Mouse (Mus musculus) E14TG2a.4 (cell line): ENCODE data around the gene Ddx28.

Experiments
- H3K27me3 ChIP-seq: 2 replicates; pipeline ENCODE4 v1.6.1; 2014; ENCODE audit warnings: low read length, control low read depth; ENCODE audit not compliant: insufficient read depth
- H3K36me3 ChIP-seq: 2 replicates; pipeline ENCODE4 v1.6.1; 2014; ENCODE audit warnings: low read length, control low read depth; ENCODE audit not compliant: insufficient read depth
- H3K4me1 ChIP-seq: replicated peaks from 2 replicates; pipeline ENCODE4 v1.6.1; 2014; ENCODE audit warnings: low read depth, low read length, control low read depth
- H3K4me3 ChIP-seq: replicated peaks from 2 replicates; pipeline ENCODE4 v1.5.1; 2014; ENCODE audit warnings: mild to moderate bottlenecking, low read length
- H3K9me3 ChIP-seq: 2 replicates; pipeline ENCODE4 v1.6.1; 2014; ENCODE audit warnings: low read length, control low read depth
- CTCF ChIP-seq: conservative IDR thresholded peaks from 2 replicates; pipeline ENCODE4 v1.5.1; 2014; ENCODE audit warnings: low read length
- NANOG ChIP-seq: IDR thresholded peaks from 2 replicates; pipeline ENCODE4 v1.6.1; 2014; ENCODE audit warnings: borderline replicate concordance, low read length, mixed read lengths
- POU5F1 ChIP-seq: IDR thresholded peaks from 2 replicates; pipeline ENCODE4 v1.6.1; 2014; ENCODE audit warnings: low read length, borderline replicate concordance

The Ddx28 gene

DNA sequence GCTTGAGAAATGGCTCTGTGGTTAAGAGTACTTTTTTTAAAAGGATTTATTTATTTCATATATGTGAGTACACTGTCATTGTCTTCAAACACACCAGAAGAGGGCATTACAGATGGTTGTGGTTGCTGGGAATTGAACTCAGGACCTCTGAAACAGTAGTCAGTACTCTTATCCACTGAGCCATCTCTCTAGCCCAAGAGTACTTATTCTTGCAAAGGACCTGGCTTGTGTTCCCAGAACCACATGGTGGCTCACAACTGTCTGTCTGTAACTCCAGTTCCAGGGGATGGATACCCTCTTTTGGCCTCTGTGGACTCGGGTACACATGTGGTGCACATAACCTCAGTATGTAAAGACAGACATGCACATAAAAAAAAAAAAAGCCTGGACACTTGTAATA, 42.3 kb downstream of the Ddx28 start:
- Histone ChIP-seq H3K9me3 (no peaks in the 10 kb centered on the region), H3K36me3 (no peaks in the 10 kb centered on the region), H3K4me3 (no peak overlapping the region), H3K27me3 (peaks cover 6% of the 10 kb centered on the region; the same call in 1 of the 2 replicates), H3K4me1 (peaks cover 82% of the 10 kb centered on the region)
- TF ChIP-seq NANOG, result no peak
- no peak for TF ChIP-seq POU5F1

DNA sequence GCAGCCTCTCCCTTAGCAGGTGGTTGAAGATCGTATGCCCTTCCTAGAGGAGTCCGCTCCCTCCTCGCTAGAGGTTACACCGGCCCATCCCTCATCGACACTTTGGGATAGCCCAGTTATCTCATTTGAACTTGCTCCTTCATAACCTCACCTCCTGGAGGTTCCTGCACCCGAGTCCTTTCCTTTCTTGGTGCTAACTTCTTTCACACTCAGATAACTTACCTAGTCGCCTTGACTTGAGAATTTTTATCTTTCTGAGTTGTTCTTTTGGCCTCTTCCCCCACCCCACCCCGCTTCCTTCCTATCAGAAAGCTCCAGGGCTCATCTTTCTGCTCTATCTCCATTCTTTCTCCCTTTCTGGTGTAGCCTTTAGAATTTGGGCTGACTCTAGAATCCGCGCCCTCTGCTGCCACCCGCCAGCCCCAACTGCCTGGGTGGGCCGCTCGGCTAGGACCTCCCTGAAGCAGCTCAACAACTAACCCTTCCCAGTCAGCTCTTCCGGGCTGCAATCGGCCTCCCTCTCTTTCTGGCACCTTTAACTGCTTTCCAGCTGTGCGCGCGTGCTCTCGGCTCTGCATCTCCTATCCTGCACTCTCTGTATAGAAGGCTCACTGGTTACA, 44.9 kb downstream of the Ddx28 start:
- Histone ChIP-seq H3K36me3 (peaks cover 7% of the 10 kb centered on the region; the same call in 1 of the 2 replicates), H3K27me3 (peaks cover 6% of the 10 kb centered on the region; the same call in 1 of the 2 replicates), H3K4me1 (peaks cover 84% of the 10 kb centered on the region), H3K4me3 (peak overlapping the region; percentile 94), H3K9me3 (no peaks in the 10 kb centered on the region)
- peak; percentile 69; the same call in 1 of the 2 replicates for TF ChIP-seq NANOG
- TF ChIP-seq POU5F1, result no peak

GRCm38 (mm10) chr8:105965905-105966341, 45.8 kb downstream of the Ddx28 start, which contains the start of gene Slc12a4:
TSS of gene Slc12a4 (minus strand) at chr8:105966097.
- Histone ChIP-seq H3K36me3 (peaks cover 7% of the 10 kb centered on the region; the same call in 1 of the 2 replicates), H3K4me3 (peak within 1 kb of the TSS; percentile 94), H3K9me3 (no peaks in the 10 kb centered on the region), H3K4me1 (peaks cover 85% of the 10 kb centered on the region), H3K27me3 (peaks cover 6% of the 10 kb centered on the region; the same call in 1 of the 2 replicates)
- TF ChIP-seq NANOG, result no peak
- TF ChIP-seq POU5F1, result no peak
- no peak for TF ChIP-seq CTCF

- peaks cover 87% of the 10 kb centered on the region for H3K4me1 ChIP-seq
- H3K27me3 ChIP-seq, result peaks cover 6% of the 10 kb centered on the region; the same call in 1 of the 2 replicates
- TF ChIP-seq POU5F1 (no peak), NANOG (no peak), CTCF (no peak)
- H3K4me3 ChIP-seq, result peak overlapping the region; percentile 94
- H3K36me3 ChIP-seq, result peaks cover 9% of the 10 kb centered on the region
- no peaks in the 10 kb centered on the region for H3K9me3 ChIP-seq
Measured at GRCm38 (mm10) chr8:105965266-105965904, 46.3 kb downstream of the Ddx28 start.

GRCm38 (mm10) chr8:105964506-105965265, 47.0 kb downstream of the Ddx28 start:
- Histone ChIP-seq H3K4me1 (peaks cover 89% of the 10 kb centered on the region), H3K4me3 (peak overlapping the region; percentile 94), H3K9me3 (no peaks in the 10 kb centered on the region), H3K27me3 (peaks cover 6% of the 10 kb centered on the region; the same call in 1 of the 2 replicates), H3K36me3 (peaks cover 16% of the 10 kb centered on the region)
- TF ChIP-seq CTCF (no peak), NANOG (no peak), POU5F1 (no peak)

DNA sequence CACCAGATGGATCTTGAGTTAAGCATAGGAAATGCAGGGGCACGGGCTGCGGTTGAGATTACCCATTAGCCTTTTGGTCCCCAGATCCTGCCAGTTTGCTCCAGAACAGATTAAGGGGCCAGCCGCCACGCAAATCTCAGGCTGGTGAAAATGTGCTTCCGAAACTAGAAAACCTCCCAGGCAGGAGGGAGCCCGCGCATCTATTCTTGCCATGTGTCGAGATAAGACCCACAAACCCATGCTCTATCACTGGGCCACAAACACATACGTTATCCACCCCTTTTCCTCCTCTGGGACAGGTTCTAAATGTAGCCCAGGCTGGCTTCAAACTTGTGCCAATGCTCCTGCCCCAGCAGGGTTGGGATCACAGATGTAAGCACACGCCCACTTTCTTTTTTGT, 50.1 kb downstream of the Ddx28 start:
- Histone ChIP-seq H3K4me1 (peaks cover 73% of the 10 kb centered on the region), H3K36me3 (peaks cover 46% of the 10 kb centered on the region), H3K4me3 (peak overlapping the region; percentile 69), H3K9me3 (no peaks in the 10 kb centered on the region), H3K27me3 (peaks cover 4% of the 10 kb centered on the region; the same call in 1 of the 2 replicates)
- TF ChIP-seq NANOG (no peak), POU5F1 (no peak), CTCF (no peak)

GRCm38 (mm10) chr8:105961101-105961500, 50.6 kb downstream of the Ddx28 start:
- Histone ChIP-seq H3K4me1 (peaks cover 69% of the 10 kb centered on the region), H3K27me3 (peaks cover 4% of the 10 kb centered on the region; the same call in 1 of the 2 replicates), H3K36me3 (peaks cover 50% of the 10 kb centered on the region), H3K9me3 (no peaks in the 10 kb centered on the region), H3K4me3 (peak overlapping the region; percentile 69)
- TF ChIP-seq POU5F1 (no peak), CTCF (no peak), NANOG (no peak)
